In genomic region chr6:140343638-140344037, GRCm38 (mm10) we compare ENCODE assay signal across 20 mouse cellular contexts.
DNase-seq lines count a peak whose midpoint lies in the region; ATAC-seq and TF ChIP-seq lines count a peak whose summit lies in the region.
"Had no signal": no experiment of that assay in that cellular context is flagged by ENCODE, and none has a peak within 500 bp of the region (broad histone marks: within the 10 kb centered on the region; RNA-seq: fewer than 3 reads in every experiment).

No protein-coding gene starts in this region.

- no peak for DNase-seq in forebrain, embryonic 10.5 days (ENCODE audit: extremely low spot score, low spot score)
- no peak for DNase-seq in forebrain, embryonic 11.5 days (ENCODE audit: low spot score)
- no peak for DNase-seq in midbrain, embryonic 11.5 days (ENCODE audit: low spot score, missing footprints)
- no peak for DNase-seq in midbrain, postnatal 0 days (ENCODE audit: low spot score)
- DNase-seq in T-cell, adult 2 months (ENCODE audit: low spot score): no peak
- DNase-seq in right cerebral cortex, postnatal 14 days: no peak
- DNase-seq: adrenal gland, postnatal 25 days; cerebellum, adult 9-10 months; gastrocnemius, postnatal 14 days; heart, adult 18-20 months; heart, postnatal 4 days; kidney, postnatal 25 days; liver, postnatal 0 days; thymus, postnatal 25 days had no signal

- ATAC-seq in forebrain, embryonic 11.5 days (replicated peaks; ENCODE audit: low FRiP score): no peak
- ATAC-seq in hindbrain, embryonic 12.5 days (ENCODE audit: low FRiP score): no peak
- peak; percentile 30; the same call in 1 of the 2 replicates for ATAC-seq in midbrain, embryonic 11.5 days (ENCODE audit: low FRiP score)
- ATAC-seq in midbrain, postnatal 0 days (ENCODE audit: low FRiP score): 0 out of 2 replicates have a peak, but pooled peaks have one; percentile 15
- ATAC-seq: intestine, embryonic 15.5 days; liver, postnatal 0 days had no signal

- H3K4me2 ChIP-seq in forebrain, embryonic 11.5 days (ENCODE audit: low read depth, low read length, severe bottlenecking): no peak overlapping the region
- no peak overlapping the region for H3K4me2 ChIP-seq in hindbrain, embryonic 12.5 days (replicated peaks)
- H3K4me2 ChIP-seq in midbrain, embryonic 11.5 days: no peak overlapping the region
- no peak overlapping the region for H3K4me2 ChIP-seq in midbrain, postnatal 0 days (ENCODE audit: low read depth, low read length, poor library complexity, severe bottlenecking)
- H3K4me2 ChIP-seq: embryonic facial prominence, embryonic 15.5 days; heart, embryonic 15.5 days; intestine, embryonic 15.5 days; limb, embryonic 12.5 days; liver, embryonic 11.5 days had no signal

- no peak for TF ChIP-seq CTCF in midbrain, postnatal 0 days (IDR thresholded peaks at IDR 0.05)

- WGBS in forebrain, embryonic 10.5 days: 88% methylated on average over 11 of the region's 11 CpGs
- WGBS in forebrain, embryonic 11.5 days: 83% methylated on average over 11 of the region's 11 CpGs
- WGBS in hindbrain, embryonic 12.5 days: 63% methylated on average over 11 of the region's 11 CpGs
- 64% methylated on average over 11 of the region's 11 CpGs for WGBS in midbrain, embryonic 11.5 days
- WGBS in midbrain, postnatal 0 days: 47% methylated on average over 11 of the region's 11 CpGs

- H3K27ac ChIP-seq in forebrain, embryonic 10.5 days: 0 out of 2 replicates have a peak overlapping the region, but pooled peaks have one; percentile 35
- H3K27ac ChIP-seq in forebrain, embryonic 11.5 days (ENCODE audit: low read depth, low read length): no peak overlapping the region
- peak overlapping the region; percentile 67; the same call in 1 of the 2 replicates for H3K27ac ChIP-seq in hindbrain, embryonic 12.5 days
- no peak overlapping the region for H3K27ac ChIP-seq in midbrain, embryonic 11.5 days (ENCODE audit: low read depth, low read length)
- no peak overlapping the region for H3K27ac ChIP-seq in midbrain, postnatal 0 days (ENCODE audit: low read depth, low read length)
- H3K27ac ChIP-seq: embryonic facial prominence, embryonic 15.5 days; heart, embryonic 15.5 days; intestine, embryonic 15.5 days; limb, embryonic 12.5 days had no signal

- no peaks in the 10 kb centered on the region for H3K36me3 ChIP-seq in forebrain, embryonic 10.5 days (replicated peaks)
- H3K36me3 ChIP-seq in forebrain, embryonic 11.5 days (ENCODE audit: control insufficient read depth, insufficient read depth, low read length): no peaks in the 10 kb centered on the region
- no peaks in the 10 kb centered on the region for H3K36me3 ChIP-seq in hindbrain, embryonic 12.5 days
- H3K36me3 ChIP-seq in midbrain, embryonic 11.5 days (ENCODE audit: control insufficient read depth, insufficient read depth, low read length): no peaks in the 10 kb centered on the region
- H3K36me3 ChIP-seq in midbrain, postnatal 0 days (ENCODE audit: insufficient read depth, low read length): no peaks in the 10 kb centered on the region
- H3K36me3 ChIP-seq: embryonic facial prominence, embryonic 15.5 days; heart, embryonic 15.5 days; intestine, embryonic 15.5 days; limb, embryonic 12.5 days had no signal

- H3K4me1 ChIP-seq in forebrain, embryonic 10.5 days: peaks cover 26% of the 10 kb centered on the region
- no peaks in the 10 kb centered on the region for H3K4me1 ChIP-seq in forebrain, embryonic 11.5 days (replicated peaks; ENCODE audit: control insufficient read depth, insufficient read depth, low read length)
- H3K4me1 ChIP-seq in hindbrain, embryonic 12.5 days: peaks cover 19% of the 10 kb centered on the region
- H3K4me1 ChIP-seq in midbrain, embryonic 11.5 days (ENCODE audit: control insufficient read depth, insufficient read depth, low read length): no peaks in the 10 kb centered on the region; the same call in none of the 2 replicates
- 0 out of 2 replicates have a peak, but pooled peaks cover 5% of the 10 kb centered on the region for H3K4me1 ChIP-seq in midbrain, postnatal 0 days (ENCODE audit: insufficient read depth, low read length)
- H3K4me1 ChIP-seq: embryonic facial prominence, embryonic 15.5 days; heart, embryonic 15.5 days; intestine, embryonic 15.5 days; limb, embryonic 12.5 days had no signal

- H3K9me3 ChIP-seq in forebrain, embryonic 10.5 days: no peaks in the 10 kb centered on the region; the same call in 1 of the 2 replicates
- no peaks in the 10 kb centered on the region for H3K9me3 ChIP-seq in forebrain, embryonic 11.5 days (ENCODE audit: control insufficient read depth, low read length)
- H3K9me3 ChIP-seq in hindbrain, embryonic 12.5 days (replicated peaks): no peaks in the 10 kb centered on the region
- no peaks in the 10 kb centered on the region for H3K9me3 ChIP-seq in midbrain, embryonic 11.5 days (ENCODE audit: control insufficient read depth, low read length)
- H3K9me3 ChIP-seq in midbrain, postnatal 0 days (ENCODE audit: low read length): no peaks in the 10 kb centered on the region
- H3K9me3 ChIP-seq: embryonic facial prominence, embryonic 15.5 days; heart, embryonic 15.5 days; intestine, embryonic 15.5 days had no signal

- H3K27me3 ChIP-seq in forebrain, embryonic 10.5 days (ENCODE audit: poor library complexity, severe bottlenecking): no peaks in the 10 kb centered on the region
- no peaks in the 10 kb centered on the region for H3K27me3 ChIP-seq in forebrain, embryonic 11.5 days (ENCODE audit: control insufficient read depth, insufficient read depth, low read length)
- H3K27me3 ChIP-seq in hindbrain, embryonic 12.5 days: no peaks in the 10 kb centered on the region
- H3K27me3 ChIP-seq in midbrain, embryonic 11.5 days (ENCODE audit: control insufficient read depth, insufficient read depth, low read length): no peaks in the 10 kb centered on the region
- H3K27me3 ChIP-seq in midbrain, postnatal 0 days (ENCODE audit: insufficient read depth, low read length): no peaks in the 10 kb centered on the region
- H3K27me3 ChIP-seq: embryonic facial prominence, embryonic 15.5 days; heart, embryonic 15.5 days; intestine, embryonic 15.5 days; limb, embryonic 12.5 days had no signal

- H3K9ac ChIP-seq in forebrain, embryonic 11.5 days (ENCODE audit: low read length): no peak overlapping the region
- H3K9ac ChIP-seq in hindbrain, embryonic 12.5 days: no peak overlapping the region
- H3K9ac ChIP-seq in midbrain, embryonic 11.5 days (ENCODE audit: low read length): no peak overlapping the region
- H3K9ac ChIP-seq in midbrain, postnatal 0 days (replicated peaks; ENCODE audit: low read length, poor library complexity, severe bottlenecking): no peak overlapping the region
- H3K9ac ChIP-seq: embryonic facial prominence, embryonic 15.5 days; heart, embryonic 15.5 days; intestine, embryonic 15.5 days; limb, embryonic 12.5 days; liver, postnatal 0 days had no signal

- no peak overlapping the region for H3K4me3 ChIP-seq in forebrain, embryonic 10.5 days
- H3K4me3 ChIP-seq in forebrain, embryonic 11.5 days (ENCODE audit: low read depth, low read length): no peak overlapping the region
- H3K4me3 ChIP-seq in hindbrain, embryonic 12.5 days: no peak overlapping the region
- H3K4me3 ChIP-seq in midbrain, embryonic 11.5 days (ENCODE audit: low read depth, low read length): no peak overlapping the region
- no peak overlapping the region for H3K4me3 ChIP-seq in midbrain, postnatal 0 days (ENCODE audit: low read depth, low read length)
- H3K4me3 ChIP-seq: embryonic facial prominence, embryonic 15.5 days; heart, embryonic 15.5 days; intestine, embryonic 15.5 days; limb, embryonic 12.5 days had no signal

Comparison
In these comparisons a context has a peak if more than half of its experiments do, and no peak if none do; other contexts are left out.
1. H3K27ac ChIP-seq: peak in forebrain, embryonic 10.5 days (single experiment) and hindbrain, embryonic 12.5 days (single experiment); none in forebrain, embryonic 11.5 days (single experiment), midbrain, embryonic 11.5 days (single experiment) and midbrain, postnatal 0 days (single experiment).
2. ATAC-seq: peak in midbrain, embryonic 11.5 days (single experiment) and midbrain, postnatal 0 days (single experiment); none in forebrain, embryonic 11.5 days (single experiment) and hindbrain, embryonic 12.5 days (single experiment).